Mouse (Mus musculus): ENCODE results near the gene Prtn3.

DNA sequence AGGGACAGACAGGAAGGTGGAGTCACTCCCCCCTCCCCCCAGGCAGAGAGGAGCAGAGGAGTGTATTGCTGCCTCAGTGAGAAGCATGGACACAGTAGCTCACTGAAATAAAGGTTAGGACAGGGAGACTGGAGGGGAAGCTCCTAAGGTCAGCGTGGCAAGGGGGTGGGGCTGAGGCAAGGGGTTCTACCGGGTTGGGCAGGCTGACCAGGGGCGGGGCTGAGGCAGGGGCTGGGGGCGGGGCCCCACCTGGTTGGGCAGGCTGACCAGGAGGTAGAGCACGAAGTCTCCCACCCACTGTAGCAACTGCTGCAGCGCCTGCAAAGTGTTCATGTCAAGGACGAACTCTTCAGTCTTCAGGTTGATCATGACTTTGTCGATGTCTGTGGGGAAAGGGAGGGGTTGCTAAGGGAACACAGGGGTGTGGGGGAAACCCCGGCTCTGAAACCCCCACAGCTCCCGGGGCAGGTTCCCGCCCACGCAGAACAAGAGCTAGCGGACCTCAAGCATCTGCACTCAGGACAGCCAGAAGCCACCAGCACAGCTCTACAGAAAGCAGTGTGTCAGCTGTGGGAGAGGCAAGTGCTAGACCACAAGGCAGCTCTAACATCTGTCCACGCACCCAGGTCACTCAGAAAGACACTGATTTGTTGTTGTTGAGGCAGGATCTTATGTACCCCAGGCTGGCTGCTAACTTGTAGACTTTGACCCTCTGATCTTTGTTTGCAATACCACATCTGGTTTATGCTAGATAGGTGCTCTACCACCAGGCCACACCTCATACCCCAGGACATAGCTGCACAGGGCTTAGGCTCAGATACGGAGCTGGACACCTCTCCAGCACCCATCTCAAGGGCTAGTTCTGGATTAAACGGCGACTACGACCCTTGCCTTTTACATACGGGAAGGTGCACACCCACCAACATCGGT, 23.3 kb downstream of the Prtn3 start:
- TF ChIP-seq CHD1 (IDR thresholded peaks at IDR 0.05; ENCODE audit: low read depth, low read length) = no peak
- TF ChIP-seq SMC3 (IDR thresholded peaks at IDR 0.05; ENCODE audit: low read depth, low read length) = no peak
- TF ChIP-seq USF2 (conservative IDR thresholded peaks at IDR 0.05; ENCODE audit: low read depth, low read length) = no peak
- TF ChIP-seq CTCF (conservative IDR thresholded peaks at IDR 0.05 in 1 of 2, IDR thresholded peaks at IDR 0.05 in 1 of 2; ENCODE audit: low read depth in 2 of 2, low read length in 2 of 2) = no peak
- no peak for TF ChIP-seq RAD21 (IDR thresholded peaks at IDR 0.05; ENCODE audit: low read depth, low read length)
- no peak for TF ChIP-seq MAX (IDR thresholded peaks at IDR 0.05; ENCODE audit: low read length)
- TF ChIP-seq POLR2A (IDR thresholded peaks at IDR 0.05; ENCODE audit: low read depth, low read length) = no peak
- no peak for TF ChIP-seq TBP (conservative IDR thresholded peaks at IDR 0.05; ENCODE audit: low read depth, low read length)
- TF ChIP-seq EP300 (IDR thresholded peaks at IDR 0.05; ENCODE audit: low read length) = no peak
- TF ChIP-seq KAT2A (IDR thresholded peaks at IDR 0.05; ENCODE audit: insufficient replicate concordance, low read length) = no peak
- TF ChIP-seq MAZ (IDR thresholded peaks at IDR 0.05; ENCODE audit: low read depth, low read length) = no peak
- no peak for TF ChIP-seq BHLHE40 (IDR thresholded peaks at IDR 0.05; ENCODE audit: low read depth, low read length)
- TF ChIP-seq MYC (IDR thresholded peaks at IDR 0.05; ENCODE audit: low read depth, low read length) = no peak
